Mouse (Mus musculus) forebrain, embryonic 14.5 days (tissue): Measurements from ENCODE around the gene BC016579. TPM values are rescaled to one million over a fixed set of nuclear protein-coding genes. Genes with fewer than 3 reads are reported as not detected.

ENCODE experiments used
- ATAC-seq: fragments of 200-750 bp; cut with Nextera tagmentation; 2 replicates; pipeline ENCODE4 v1.8.0; 2017; ENCODE audit warnings: mild to moderate bottlenecking, moderate library complexity
- DNase-seq: peaks from one replicate; pipeline ENCODE4 v3.0.0-alpha.2; 2015; ENCODE audit warnings: low spot score
- H3K27ac ChIP-seq: fragments of 300-500 bp; sonication (generic); 2 replicates; pipeline ENCODE4 v1.5.1; 2014; ENCODE audit warnings: low read depth, mild to moderate bottlenecking, control low read depth, low read length, moderate library complexity
- H3K27me3 ChIP-seq: fragments of 300-500 bp; sonication (generic); replicated peaks from 2 replicates; pipeline ENCODE4 v1.6.1; 2014; ENCODE audit warnings: low read length, control low read depth, mixed read lengths; ENCODE audit not compliant: control insufficient read depth, insufficient read depth
- H3K36me3 ChIP-seq: fragments of 300-500 bp; sonication (generic); 2 replicates; pipeline ENCODE4 v1.6.1; 2014; ENCODE audit warnings: low read length, control low read depth; ENCODE audit not compliant: control insufficient read depth, insufficient read depth
- H3K4me1 ChIP-seq: fragments of 300-500 bp; sonication (generic); 2 replicates; pipeline ENCODE4 v1.6.1; 2014; ENCODE audit warnings: antibody characterized with exemption, low read length, control low read depth; ENCODE audit not compliant: control insufficient read depth, insufficient read depth
- H3K4me2 ChIP-seq: fragments of 300-500 bp; sonication (generic); 2 replicates; pipeline ENCODE4 v1.6.1; 2014; ENCODE audit warnings: mild to moderate bottlenecking, control low read depth, low read length
- H3K4me3 ChIP-seq: fragments of 300-500 bp; sonication (generic); 2 replicates; pipeline ENCODE4 v1.5.1; 2014; ENCODE audit warnings: low read depth, low read length, control low read depth
- H3K9ac ChIP-seq: fragments of 300-500 bp; sonication (generic); 2 replicates; pipeline ENCODE4 v1.6.1; 2014; ENCODE audit warnings: mild to moderate bottlenecking, low read length, control low read depth, moderate library complexity
- H3K9me3 ChIP-seq: fragments of 300-500 bp; sonication (generic); replicated peaks from 2 replicates; pipeline ENCODE4 v1.6.1; 2016; ENCODE audit warnings: low read length, control low read depth, mixed read lengths; ENCODE audit not compliant: control insufficient read depth
- WGBS: fragments of 180-500 bp; shearing (Covaris S2); extraction: QIAGEN DNeasy Blood & Tissue Kit; methylation state at CpG from one replicate; pipeline ENCODE4 v1.1.7; 2014; 5-methylcytosine and 5-hydroxymethylcytosine counted together
- polyA plus RNA-seq: library from polyadenylated mRNA; unstranded; fragments of >200 nt; fragmentation: Nextera tagmentation; extraction: Ambion mirVana; gene quantifications from 2 replicates; pipeline ENCODE4 v1.2.1, GENCODE M21; 2014

Gene BC016579
- polyA plus RNA-seq, 1 experiment from 2014 or later = not detected

DNA sequence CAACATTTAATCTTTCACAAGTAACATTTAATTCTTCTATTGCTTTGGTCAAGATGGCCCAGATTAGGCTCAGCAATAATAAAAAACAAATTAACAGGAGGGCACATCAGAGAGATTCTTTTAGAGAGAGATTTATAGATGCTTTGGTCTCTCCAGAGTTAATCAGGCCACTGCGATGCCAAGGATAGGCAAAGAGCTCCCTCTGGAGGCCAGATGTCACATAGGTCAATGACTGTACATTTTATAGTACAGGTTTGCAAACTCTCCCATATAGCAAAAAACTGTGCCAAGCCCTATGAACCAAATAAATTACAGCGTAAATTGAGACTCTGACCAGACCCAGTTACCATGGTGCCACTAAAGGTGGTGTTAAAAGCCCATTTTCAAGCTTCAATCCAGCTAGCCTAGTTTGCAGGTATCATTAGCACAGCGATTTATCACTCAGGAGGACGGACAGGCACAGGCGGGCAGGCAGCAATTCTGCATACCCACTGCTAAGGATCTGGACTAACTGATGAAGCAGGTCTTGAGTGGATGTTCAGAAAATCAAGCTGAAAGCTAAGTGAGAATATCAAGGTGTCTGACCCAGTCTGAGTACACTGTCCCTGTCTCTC is 23.4 kb downstream of the BC016579 start:
- no peaks in the 10 kb centered on the region for H3K4me1 ChIP-seq
- peak; percentile 87 for DNase-seq
- H3K9ac ChIP-seq = no peak overlapping the region
- no peaks in the 10 kb centered on the region for H3K9me3 ChIP-seq
- H3K27ac ChIP-seq = no peak overlapping the region
- H3K27me3 ChIP-seq = no peaks in the 10 kb centered on the region
- ATAC-seq = peak; percentile 87
- H3K36me3 ChIP-seq = no peaks in the 10 kb centered on the region
- H3K4me3 ChIP-seq = no peak overlapping the region
- no peak overlapping the region for H3K4me2 ChIP-seq
- WGBS = 60% methylated on average over 5 of the region's 5 CpGs

DNA sequence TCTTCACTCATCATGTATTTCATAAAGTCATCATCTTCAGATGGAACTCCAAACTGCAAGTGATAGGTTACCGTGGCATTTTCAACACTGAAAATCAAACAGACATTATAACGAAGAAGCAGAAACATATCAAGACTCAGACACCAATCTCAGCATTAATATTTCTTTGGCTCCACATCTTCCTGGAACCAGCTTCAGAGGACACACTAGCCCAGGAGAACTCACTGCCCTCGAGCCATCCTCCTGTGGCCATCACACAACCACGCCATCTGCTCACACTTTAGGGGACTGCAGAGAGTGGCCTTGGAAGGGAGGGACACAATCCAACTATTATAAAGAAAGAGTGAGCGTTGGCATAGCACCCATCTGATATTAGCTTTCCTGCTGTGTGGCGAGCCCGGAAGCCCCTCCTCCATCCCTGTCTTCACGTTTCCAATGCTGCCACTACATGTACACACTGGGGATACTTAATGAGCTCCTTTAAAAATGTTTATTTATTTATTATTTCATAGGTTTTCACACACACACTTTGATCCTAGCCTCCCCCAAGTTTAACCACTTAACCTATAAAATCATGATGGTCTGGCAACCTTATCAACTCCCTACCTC is 24.3 kb downstream of the BC016579 start:
- H3K36me3 ChIP-seq = no peaks in the 10 kb centered on the region
- 81% methylated on average over 8 of the region's 8 CpGs for WGBS

DNA sequence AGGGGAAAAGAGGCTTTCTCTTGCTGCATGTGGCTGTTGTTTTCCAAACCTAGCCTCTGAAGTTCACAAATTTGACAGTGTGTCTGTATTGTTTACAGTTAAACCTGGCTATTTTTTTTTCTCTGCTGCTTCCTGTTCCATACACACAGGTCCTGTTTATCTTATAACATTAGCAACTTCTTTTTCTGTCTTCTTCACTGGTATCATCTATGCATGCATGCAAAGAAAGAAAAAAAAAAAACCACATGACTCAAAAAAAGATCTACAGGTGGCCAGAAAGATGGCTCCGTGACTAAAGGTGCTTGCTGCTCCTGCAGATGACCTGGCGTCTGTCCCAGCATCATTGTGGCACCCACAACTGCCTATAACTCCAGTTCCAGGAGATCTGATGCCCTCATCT is 28.5 kb downstream of the BC016579 start:
- H3K36me3 ChIP-seq = no peaks in the 10 kb centered on the region
- H3K9ac ChIP-seq = no peak overlapping the region
- no peaks in the 10 kb centered on the region for H3K9me3 ChIP-seq
- ATAC-seq (no peak), DNase-seq (no peak)
- H3K4me3 ChIP-seq = no peak overlapping the region
- H3K4me1 ChIP-seq = no peaks in the 10 kb centered on the region
- no peak overlapping the region for H3K4me2 ChIP-seq
- 88% methylated on average over 2 of the region's 2 CpGs for WGBS
- no peak overlapping the region for H3K27ac ChIP-seq
- H3K27me3 ChIP-seq = no peaks in the 10 kb centered on the region

More for the DNA sequence above, 24.3 kb downstream of the BC016579 start:
- Histone ChIP-seq H3K4me3 (no peak overlapping the region), H3K9ac (no peak overlapping the region), H3K27me3 (no peaks in the 10 kb centered on the region), H3K4me1 (no peaks in the 10 kb centered on the region), H3K9me3 (no peaks in the 10 kb centered on the region), H3K4me2 (no peak overlapping the region), H3K27ac (no peak overlapping the region)
- ATAC-seq (peak; percentile 34; the same call in 1 of the 2 replicates), DNase-seq (no peak)

DNA sequence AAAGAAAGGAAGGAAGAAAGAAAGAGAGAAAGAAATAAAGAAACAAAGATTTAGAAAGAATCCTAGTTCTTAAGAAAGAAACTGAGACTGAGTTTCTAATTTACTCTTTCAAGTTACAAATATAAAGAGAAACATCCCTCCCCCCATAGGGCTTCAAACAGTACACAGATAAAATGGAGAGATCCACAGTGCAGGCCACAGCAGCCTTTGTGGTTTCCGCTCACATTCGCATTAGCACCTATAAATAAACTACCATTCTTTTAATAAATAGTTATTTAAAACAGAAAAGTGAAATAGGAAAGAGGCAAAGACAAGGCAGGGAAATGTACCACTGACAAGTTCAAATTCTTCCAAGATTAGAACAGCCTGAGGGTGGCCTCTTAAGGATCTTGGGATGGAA is 29.1 kb downstream of the BC016579 start:
- Histone ChIP-seq H3K4me2 (no peak overlapping the region), H3K4me3 (no peak overlapping the region), H3K27ac (no peak overlapping the region), H3K27me3 (no peaks in the 10 kb centered on the region), H3K9me3 (no peaks in the 10 kb centered on the region), H3K9ac (no peak overlapping the region), H3K4me1 (no peaks in the 10 kb centered on the region), H3K36me3 (no peaks in the 10 kb centered on the region)
- DNase-seq (no peak), ATAC-seq (no peak)
- WGBS = 93% methylated on average over 2 of the region's 2 CpGs

DNA sequence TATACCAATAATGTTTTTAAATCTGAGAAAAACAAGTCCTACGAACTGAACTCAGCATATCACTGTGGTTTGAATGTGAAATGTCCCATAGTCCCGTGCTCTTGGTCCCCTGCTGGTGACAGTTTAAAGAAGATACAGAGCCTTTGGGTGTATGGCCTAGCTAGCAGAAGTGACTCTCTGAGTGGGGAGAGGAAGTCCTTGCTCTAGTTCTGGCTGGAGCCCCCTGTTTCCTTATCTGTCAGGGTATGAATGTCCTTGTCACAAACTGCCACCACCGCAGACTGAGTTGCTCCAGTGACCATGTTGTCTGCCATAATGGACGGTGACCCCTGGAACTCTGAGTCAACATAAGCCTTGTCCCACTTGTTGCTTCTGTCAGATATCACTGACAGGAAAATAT is 30.6 kb downstream of the BC016579 start:
- 79% methylated on average over 4 of the region's 4 CpGs for WGBS
- Histone ChIP-seq H3K4me2 (no peak overlapping the region), H3K9me3 (no peaks in the 10 kb centered on the region), H3K36me3 (no peaks in the 10 kb centered on the region), H3K4me1 (no peaks in the 10 kb centered on the region), H3K9ac (no peak overlapping the region), H3K27me3 (no peaks in the 10 kb centered on the region), H3K27ac (no peak overlapping the region), H3K4me3 (no peak overlapping the region)
- DNase-seq (no peak), ATAC-seq (no peak)

DNA sequence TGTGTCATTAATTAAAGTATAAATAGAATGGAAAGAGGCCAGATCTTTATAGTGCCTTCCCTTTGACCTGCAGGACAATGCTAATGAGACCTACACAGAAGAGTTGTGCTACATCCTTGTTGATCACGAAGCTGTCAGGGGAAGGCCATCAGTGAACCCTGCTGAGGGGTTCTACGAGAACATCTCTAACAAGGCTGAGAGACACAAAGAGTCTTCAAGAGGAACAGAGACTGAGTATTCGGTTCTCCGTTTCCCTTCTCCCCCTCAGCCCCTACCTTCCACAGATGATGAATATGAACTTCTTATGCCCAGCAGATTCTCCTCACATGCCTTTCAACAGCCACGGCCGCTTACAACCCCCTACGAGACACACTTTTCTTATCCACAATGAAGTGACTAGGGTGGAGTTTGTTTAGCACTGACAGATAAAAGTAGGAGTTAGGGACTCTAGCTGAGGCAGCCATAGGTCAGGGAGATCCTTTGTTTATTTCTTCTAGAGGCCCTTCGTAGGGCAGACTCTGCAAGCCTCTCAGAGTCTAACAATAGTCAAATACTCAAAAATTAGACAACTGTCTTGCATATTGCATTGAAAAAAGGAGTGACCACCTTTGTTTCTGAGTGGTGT is 34.0 kb downstream of the BC016579 start:
- Histone ChIP-seq H3K27ac (no peak overlapping the region), H3K4me1 (no peaks in the 10 kb centered on the region), H3K4me2 (no peak overlapping the region), H3K9ac (no peak overlapping the region), H3K4me3 (no peak overlapping the region), H3K27me3 (no peaks in the 10 kb centered on the region), H3K36me3 (no peaks in the 10 kb centered on the region), H3K9me3 (no peaks in the 10 kb centered on the region)
- DNase-seq (no peak), ATAC-seq (no peak)
- 83% methylated on average over 8 of the region's 8 CpGs for WGBS

DNA sequence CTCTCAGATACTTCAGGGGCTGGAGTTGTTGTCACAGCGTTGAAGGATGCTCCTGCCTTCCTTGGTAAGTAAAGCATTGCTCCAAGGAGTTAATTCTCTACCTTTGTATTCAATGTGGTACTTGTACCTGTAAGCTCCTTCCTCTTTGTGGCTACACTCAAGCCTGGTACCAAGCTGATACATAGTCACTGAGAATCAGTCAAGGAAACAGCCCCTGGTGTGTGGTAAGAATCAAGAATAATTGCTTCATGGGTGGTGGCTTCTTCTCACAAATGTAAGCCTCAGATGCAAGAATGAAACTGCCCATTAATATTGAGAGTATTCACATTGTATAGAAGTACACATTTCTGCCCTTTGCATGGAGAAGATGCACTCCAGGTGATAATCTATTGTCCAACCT is 37.9 kb downstream of the BC016579 start:
- 90% methylated on average over 1 of the region's 1 CpGs for WGBS
- ATAC-seq = no peak
- Histone ChIP-seq H3K36me3 (no peaks in the 10 kb centered on the region), H3K27ac (no peak overlapping the region), H3K4me3 (no peak overlapping the region), H3K4me1 (no peaks in the 10 kb centered on the region), H3K27me3 (no peaks in the 10 kb centered on the region), H3K4me2 (no peak overlapping the region), H3K9ac (no peak overlapping the region), H3K9me3 (no peaks in the 10 kb centered on the region)
- no peak for DNase-seq

DNA sequence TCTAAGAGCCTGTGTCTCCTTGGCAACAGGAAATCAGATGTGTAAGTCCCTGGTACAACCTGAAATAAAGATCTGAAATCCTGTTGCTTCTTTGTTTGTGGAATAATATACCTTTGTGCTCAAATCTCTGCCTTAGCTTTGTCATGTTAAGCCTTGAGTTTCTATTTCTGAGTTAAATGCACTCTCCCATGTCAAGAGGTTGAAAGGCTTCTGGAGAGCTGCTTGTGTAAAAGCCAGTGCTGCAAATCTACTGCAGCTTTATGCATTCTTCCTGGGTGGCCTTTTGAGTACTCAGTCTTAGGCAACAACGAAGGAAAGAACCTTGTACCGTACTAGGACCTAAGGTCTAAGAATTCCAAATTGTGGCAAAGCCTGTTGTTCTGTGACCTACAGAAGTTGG is 40.6 kb downstream of the BC016579 start:
- no peaks in the 10 kb centered on the region for H3K27me3 ChIP-seq
- DNase-seq = no peak
- WGBS = 44% methylated on average over 2 of the region's 2 CpGs

DNA sequence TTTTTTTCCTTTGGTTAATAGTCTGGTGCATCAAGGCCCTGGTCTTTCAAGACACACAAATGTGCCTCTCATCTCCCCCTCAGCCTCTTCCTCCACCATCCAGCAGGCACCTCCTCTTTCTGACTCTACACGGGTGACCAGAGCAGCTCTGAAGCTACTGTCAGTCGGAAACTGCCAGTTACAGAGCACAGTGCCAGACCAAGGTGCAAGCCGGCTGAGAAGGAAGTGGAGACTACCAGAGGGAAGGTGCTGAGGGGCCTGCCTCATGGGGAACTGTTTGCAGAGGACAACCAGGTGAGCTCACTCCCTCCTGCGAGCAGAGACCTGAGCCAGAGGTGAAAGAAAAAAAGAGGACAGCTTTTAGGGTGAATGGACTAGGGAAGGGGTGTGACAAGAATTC is 43.6 kb downstream of the BC016579 start, which contains the start of gene Gcsam:
Gene Gcsam (plus strand): TSS at position 114 of the 400 bp plus-strand sequence.
- Histone ChIP-seq H3K27me3 (no peaks in the 10 kb centered on the region), H3K4me1 (no peaks in the 10 kb centered on the region), H3K27ac (no peak within 1 kb of the TSS), H3K4me3 (no peak within 1 kb of the TSS), H3K4me2 (no peak within 1 kb of the TSS), H3K9me3 (no peaks in the 10 kb centered on the region), H3K36me3 (no peaks in the 10 kb centered on the region), H3K9ac (no peak within 1 kb of the TSS)
- DNase-seq (no peak), ATAC-seq (no peak)
- 78% methylated on average over 4 of the region's 4 CpGs for WGBS

More for the DNA sequence above, 40.6 kb downstream of the BC016579 start:
- Histone ChIP-seq H3K9ac (no peak overlapping the region), H3K36me3 (no peaks in the 10 kb centered on the region), H3K9me3 (no peaks in the 10 kb centered on the region), H3K27ac (no peak overlapping the region), H3K4me3 (no peak overlapping the region), H3K4me2 (no peak overlapping the region), H3K4me1 (no peaks in the 10 kb centered on the region)
- no peak for ATAC-seq
